Mouse (Mus musculus) midbrain, embryonic 15.5 days (tissue): ENCODE measurements at regions not wholly inside any gene's neighbourhood (a gene's known extent, or its start where the extent isn't known, plus 50 kb on each side); places are given as distances from the start of the nearest gene placed in this dataset.
"Not testable (repeated sequence)": the region's sequence is repeated elsewhere in the genome, so short reads cannot be mapped to it uniquely, and the experiment has no call there.

Experiments used
- ATAC-seq: fragments of 200-750 bp; cut with Nextera tagmentation; replicated peaks from 2 replicates; pipeline ENCODE4 v1.8.0; 2017; ENCODE audit warnings: moderate TSS enrichment
- H3K27ac ChIP-seq: fragments of 300-500 bp; sonication (generic); 2 replicates; pipeline ENCODE4 v1.5.1; 2015; ENCODE audit warnings: mild to moderate bottlenecking, inconsistent platforms
- H3K27me3 ChIP-seq: fragments of 300-500 bp; sonication (generic); replicated peaks from 2 replicates; pipeline ENCODE4 v1.6.1; 2015; ENCODE audit warnings: inconsistent platforms
- H3K36me3 ChIP-seq: fragments of 300-500 bp; sonication (generic); replicated peaks from 2 replicates; pipeline ENCODE4 v1.6.1; 2015; ENCODE audit warnings: inconsistent platforms
- H3K4me1 ChIP-seq: fragments of 300-500 bp; sonication (generic); 2 replicates; pipeline ENCODE4 v1.6.1; 2015; ENCODE audit warnings: inconsistent platforms
- H3K4me2 ChIP-seq: fragments of 300-500 bp; sonication (generic); 2 replicates; pipeline ENCODE4 v1.6.1; 2015; ENCODE audit warnings: inconsistent platforms, mild to moderate bottlenecking, moderate library complexity
- H3K4me3 ChIP-seq: fragments of 300-500 bp; sonication (generic); 2 replicates; pipeline ENCODE4 v1.5.1; 2015; ENCODE audit warnings: mild to moderate bottlenecking, inconsistent platforms
- H3K9ac ChIP-seq: fragments of 300-500 bp; sonication (generic); 2 replicates; pipeline ENCODE4 v1.6.1; 2015; ENCODE audit warnings: mild to moderate bottlenecking, inconsistent platforms
- H3K9me3 ChIP-seq: fragments of 300-500 bp; sonication (generic); 2 replicates; pipeline ENCODE4 v1.6.1; 2016; ENCODE audit warnings: inconsistent platforms
- WGBS: fragments of 180-500 bp; shearing (Covaris S2); methylation state at CpG from one replicate; pipeline ENCODE4 v1.1.7; 2015; ENCODE audit warnings: mixed read lengths; 5-methylcytosine and 5-hydroxymethylcytosine counted together

DNA sequence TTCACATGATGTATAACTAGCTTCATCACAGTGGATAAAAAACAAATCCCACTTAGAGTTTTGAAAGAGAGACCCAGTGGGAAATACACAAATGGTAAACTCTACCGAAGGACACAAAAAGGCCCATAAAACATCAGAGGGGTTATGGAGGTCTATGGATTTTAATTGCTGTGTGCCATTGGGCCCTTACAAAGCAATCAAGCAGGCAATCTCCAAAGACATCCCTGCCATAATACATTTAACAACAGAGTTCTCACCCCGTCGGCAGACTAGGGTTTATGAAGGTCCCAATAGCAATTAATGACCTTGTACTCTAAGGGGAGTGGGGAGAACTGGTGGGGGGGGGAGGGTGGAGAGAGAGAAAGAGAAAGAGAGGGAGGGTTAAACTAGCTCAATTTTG lies 448.0 kb downstream of the Anxa1 start:
- no peak for ATAC-seq
- Histone ChIP-seq H3K9me3 (no peaks in the 10 kb centered on the region), H3K4me1 (no peaks in the 10 kb centered on the region), H3K27me3 (no peaks in the 10 kb centered on the region), H3K4me3 (no peak overlapping the region), H3K27ac (no peak overlapping the region), H3K4me2 (no peak overlapping the region), H3K36me3 (no peaks in the 10 kb centered on the region), H3K9ac (no peak overlapping the region)
- WGBS = 58% methylated on average over 3 of the region's 3 CpGs

DNA sequence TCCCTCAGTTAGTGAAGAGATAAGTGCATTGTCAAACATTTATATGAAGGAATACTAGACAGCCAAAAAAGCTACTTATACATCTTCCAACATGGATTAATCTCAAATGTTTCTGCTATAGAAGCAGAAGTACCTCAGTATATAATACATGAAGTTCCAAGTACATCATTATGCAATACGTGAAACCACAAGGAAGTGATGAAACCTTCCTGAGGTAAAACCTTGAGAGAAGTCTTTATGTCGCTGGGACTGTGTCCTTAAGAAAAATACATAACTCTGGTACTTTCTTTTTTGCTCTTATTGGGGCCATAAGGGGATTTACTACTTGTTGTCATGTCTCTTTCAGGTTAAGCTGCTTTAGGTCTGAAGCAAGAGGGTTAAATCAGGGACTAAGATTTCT lies 469.6 kb downstream of the Anxa1 start:
- ATAC-seq = no peak

DNA sequence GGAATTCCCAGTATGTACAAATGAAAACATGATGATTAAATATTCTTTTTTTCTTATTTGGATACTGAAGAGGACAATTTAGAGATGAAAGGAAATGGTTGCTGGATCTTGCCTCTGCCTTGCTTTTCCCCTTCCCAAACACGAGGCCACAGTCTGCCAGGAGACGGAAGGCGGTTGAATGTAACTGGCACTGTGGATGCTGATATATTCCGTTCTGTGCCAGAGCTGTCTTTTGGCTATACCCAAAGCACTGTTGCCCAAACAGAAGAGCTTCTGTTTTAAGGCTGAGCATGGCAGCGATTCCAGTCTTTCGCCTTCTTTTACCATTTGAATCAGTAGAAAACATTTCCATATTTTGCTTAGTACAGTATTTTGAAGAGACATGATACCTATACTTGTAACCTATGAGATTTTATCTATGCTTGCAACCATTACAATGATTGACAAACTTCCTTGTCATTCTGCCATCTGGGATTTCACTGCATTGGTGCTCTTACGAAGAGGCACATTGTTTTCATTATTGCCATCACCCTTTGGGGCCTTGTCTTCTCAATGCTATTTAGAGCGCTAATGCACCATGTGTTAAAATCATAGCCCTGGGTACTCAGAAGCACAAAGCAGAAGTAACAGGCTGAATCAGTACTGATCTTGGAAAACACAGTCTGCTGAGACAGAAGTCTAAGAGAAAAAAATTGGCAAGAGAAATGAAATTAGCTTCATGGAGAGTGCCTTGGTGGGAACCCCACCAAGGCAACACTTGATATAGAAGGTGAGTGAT lies 504.6 kb downstream of the Anxa1 start:
- no peak overlapping the region for H3K9ac ChIP-seq
- ATAC-seq = no peak
- no peak overlapping the region for H3K4me3 ChIP-seq
- H3K4me2 ChIP-seq = no peak overlapping the region
- H3K27me3 ChIP-seq = no peaks in the 10 kb centered on the region
- H3K9me3 ChIP-seq = no peaks in the 10 kb centered on the region
- H3K27ac ChIP-seq = no peak overlapping the region
- 84% methylated on average over 8 of the region's 8 CpGs for WGBS
- H3K4me1 ChIP-seq = no peaks in the 10 kb centered on the region
- no peaks in the 10 kb centered on the region for H3K36me3 ChIP-seq

More for the DNA sequence above, 469.6 kb downstream of the Anxa1 start:
- 83% methylated on average over 2 of the region's 2 CpGs for WGBS
- H3K4me1 ChIP-seq = no peaks in the 10 kb centered on the region
- no peak overlapping the region for H3K4me3 ChIP-seq
- no peaks in the 10 kb centered on the region for H3K9me3 ChIP-seq
- H3K36me3 ChIP-seq = no peaks in the 10 kb centered on the region
- no peaks in the 10 kb centered on the region for H3K27me3 ChIP-seq
- no peak overlapping the region for H3K27ac ChIP-seq
- H3K4me2 ChIP-seq = no peak overlapping the region
- H3K9ac ChIP-seq = no peak overlapping the region

DNA sequence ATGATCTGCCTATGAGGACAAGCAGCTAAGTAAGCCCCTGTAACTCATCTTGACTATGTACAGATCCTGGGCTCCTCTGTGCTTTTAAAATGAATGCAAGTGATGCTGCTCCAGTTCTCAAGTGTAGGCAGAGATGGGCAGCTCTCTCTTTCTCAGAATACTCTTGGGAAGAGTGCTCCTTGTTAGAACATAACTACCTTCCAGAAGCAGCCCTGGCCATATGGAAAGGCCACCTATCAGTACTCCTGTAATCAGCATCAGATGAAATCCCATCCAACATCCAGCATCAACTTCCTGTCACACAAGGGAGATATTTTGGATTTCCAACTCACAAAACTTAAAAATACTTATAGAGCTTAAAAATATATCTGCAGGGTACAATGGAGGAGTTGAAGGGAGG lies 509.8 kb downstream of the Anxa1 start:
- Histone ChIP-seq H3K27me3 (no peaks in the 10 kb centered on the region), H3K4me3 (no peak overlapping the region), H3K9ac (no peak overlapping the region), H3K9me3 (no peaks in the 10 kb centered on the region), H3K4me1 (no peaks in the 10 kb centered on the region), H3K36me3 (no peaks in the 10 kb centered on the region), H3K4me2 (no peak overlapping the region), H3K27ac (no peak overlapping the region)
- ATAC-seq = no peak

DNA sequence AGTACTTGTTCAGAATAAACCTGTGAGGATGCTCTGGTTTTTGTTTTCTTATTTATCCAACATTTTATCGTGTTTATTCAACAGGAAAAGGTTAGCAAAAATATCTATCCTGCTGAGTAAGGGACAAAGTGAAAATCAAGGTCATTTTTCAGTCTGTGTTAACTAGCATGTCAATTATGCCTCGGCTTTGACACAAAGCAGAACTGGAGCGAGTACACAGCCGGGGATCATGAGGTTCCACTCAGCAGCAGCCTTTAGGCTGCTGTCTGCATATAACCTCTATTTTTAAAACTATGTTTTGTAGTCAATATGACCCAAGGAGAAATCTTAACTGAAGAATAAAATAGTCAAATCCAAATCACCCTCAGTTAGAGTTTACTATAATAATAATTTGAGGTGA lies 542.6 kb downstream of the Anxa1 start:
- Histone ChIP-seq H3K36me3 (no peaks in the 10 kb centered on the region), H3K9ac (no peak overlapping the region), H3K9me3 (no peaks in the 10 kb centered on the region), H3K4me1 (no peaks in the 10 kb centered on the region), H3K4me3 (no peak overlapping the region), H3K27ac (no peak overlapping the region), H3K4me2 (no peak overlapping the region), H3K27me3 (no peaks in the 10 kb centered on the region)
- ATAC-seq = no peak
- 70% methylated on average over 4 of the region's 4 CpGs for WGBS

DNA sequence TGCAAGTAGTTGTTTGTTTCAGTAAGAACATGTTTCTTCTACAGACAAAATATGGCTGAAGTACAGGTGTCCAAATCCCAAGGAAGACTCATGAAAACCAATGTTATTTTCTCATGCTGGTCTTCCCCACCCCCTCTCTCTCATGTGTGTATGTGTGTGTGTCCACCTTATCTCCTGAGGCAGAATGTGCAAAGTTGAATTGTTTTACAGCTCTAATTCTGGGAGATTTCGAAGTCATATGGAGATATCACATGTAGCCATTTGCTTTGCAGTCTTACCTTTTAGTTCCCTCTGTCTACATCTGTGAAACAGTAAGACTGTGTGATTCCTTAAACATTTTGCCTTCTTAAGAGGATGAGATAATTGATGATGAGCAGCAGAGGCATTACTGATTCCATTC lies 582.8 kb downstream of the Anxa1 start:
- Histone ChIP-seq H3K9me3 (no peaks in the 10 kb centered on the region), H3K36me3 (no peaks in the 10 kb centered on the region), H3K4me1 (no peaks in the 10 kb centered on the region), H3K27me3 (no peaks in the 10 kb centered on the region), H3K4me3 (no peak overlapping the region), H3K9ac (no peak overlapping the region), H3K27ac (no peak overlapping the region), H3K4me2 (no peak overlapping the region)
- WGBS = 85% methylated on average over 1 of the region's 1 CpGs
- ATAC-seq = no peak

DNA sequence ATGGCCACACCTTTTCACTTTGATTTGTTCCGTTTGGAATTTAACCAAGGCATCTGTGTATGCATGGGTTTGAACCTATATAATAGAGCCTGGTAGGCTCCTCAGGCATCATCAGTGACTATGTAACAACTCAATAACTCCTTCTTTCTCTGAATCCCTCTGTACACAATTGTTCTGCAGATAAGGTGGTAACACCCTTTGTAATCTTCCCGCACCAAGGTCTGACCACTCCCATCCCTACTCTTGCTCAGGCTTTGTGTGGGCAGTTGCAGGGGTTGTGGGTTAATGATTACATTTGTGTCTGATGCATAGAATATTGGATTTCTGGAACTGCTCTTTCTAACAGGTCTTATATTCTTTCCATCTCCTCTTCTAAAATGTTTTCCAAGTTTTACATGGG lies 596.9 kb downstream of the Anxa1 start:
- no peak for ATAC-seq
- Histone ChIP-seq H3K9me3 (no peaks in the 10 kb centered on the region), H3K4me2 (no peak overlapping the region), H3K4me3 (no peak overlapping the region), H3K36me3 (no peaks in the 10 kb centered on the region), H3K27ac (no peak overlapping the region), H3K4me1 (no peaks in the 10 kb centered on the region), H3K27me3 (no peaks in the 10 kb centered on the region), H3K9ac (no peak overlapping the region)
- WGBS = 60% methylated on average over 2 of the region's 2 CpGs

DNA sequence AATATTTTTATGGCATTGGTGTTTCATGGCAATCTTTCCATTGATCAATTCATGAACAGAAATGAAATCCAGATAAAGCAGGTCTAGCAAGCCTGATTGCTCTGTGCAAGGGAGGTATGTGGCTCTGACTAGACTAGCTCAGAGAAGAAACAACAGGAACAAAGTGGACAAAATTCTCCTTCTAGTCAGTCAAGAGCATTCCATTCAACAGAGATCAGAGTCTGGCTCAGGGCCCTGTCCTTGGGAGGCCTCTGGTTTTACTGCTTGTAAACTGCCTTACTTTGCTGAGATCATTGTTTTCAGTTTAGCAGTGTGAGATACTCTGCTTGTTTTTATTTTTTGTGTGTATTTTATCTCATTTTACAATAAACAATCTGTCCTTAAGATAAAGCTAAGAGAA lies 607.2 kb downstream of the Anxa1 start:
- H3K9ac ChIP-seq = no peak overlapping the region
- no peaks in the 10 kb centered on the region for H3K36me3 ChIP-seq
- no peaks in the 10 kb centered on the region for H3K27me3 ChIP-seq
- no peak overlapping the region for H3K27ac ChIP-seq
- no peak for ATAC-seq
- H3K9me3 ChIP-seq = no peaks in the 10 kb centered on the region
- no peak overlapping the region for H3K4me2 ChIP-seq
- no peak overlapping the region for H3K4me3 ChIP-seq
- H3K4me1 ChIP-seq = no peaks in the 10 kb centered on the region

DNA sequence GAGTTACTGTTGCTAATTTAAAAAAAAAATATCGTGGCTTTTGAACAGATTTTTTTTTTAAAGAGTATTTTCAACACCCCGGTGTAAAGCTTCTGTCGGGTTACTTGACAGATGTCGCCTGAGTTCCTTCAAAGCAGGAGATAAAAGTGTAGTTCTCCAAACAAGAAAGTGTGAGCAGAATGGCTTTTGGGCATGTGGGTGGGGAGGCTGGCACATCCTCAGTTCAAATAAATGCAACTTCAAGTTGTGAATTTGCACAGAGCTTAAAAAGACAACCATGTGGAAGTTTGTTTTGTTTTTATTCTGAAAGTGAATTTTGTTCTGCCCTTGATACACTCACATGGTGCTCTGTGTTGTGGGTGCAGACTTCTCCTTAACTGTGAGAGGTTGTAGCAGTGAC lies 612.9 kb downstream of the Anxa1 start:
- H3K4me1 ChIP-seq = no peaks in the 10 kb centered on the region
- no peaks in the 10 kb centered on the region for H3K9me3 ChIP-seq
- no peak overlapping the region for H3K4me2 ChIP-seq
- H3K27me3 ChIP-seq = no peaks in the 10 kb centered on the region
- no peak overlapping the region for H3K27ac ChIP-seq
- H3K9ac ChIP-seq = no peak overlapping the region
- ATAC-seq = no peak
- WGBS = 82% methylated on average over 4 of the region's 4 CpGs
- H3K4me3 ChIP-seq = no peak overlapping the region
- no peaks in the 10 kb centered on the region for H3K36me3 ChIP-seq

DNA sequence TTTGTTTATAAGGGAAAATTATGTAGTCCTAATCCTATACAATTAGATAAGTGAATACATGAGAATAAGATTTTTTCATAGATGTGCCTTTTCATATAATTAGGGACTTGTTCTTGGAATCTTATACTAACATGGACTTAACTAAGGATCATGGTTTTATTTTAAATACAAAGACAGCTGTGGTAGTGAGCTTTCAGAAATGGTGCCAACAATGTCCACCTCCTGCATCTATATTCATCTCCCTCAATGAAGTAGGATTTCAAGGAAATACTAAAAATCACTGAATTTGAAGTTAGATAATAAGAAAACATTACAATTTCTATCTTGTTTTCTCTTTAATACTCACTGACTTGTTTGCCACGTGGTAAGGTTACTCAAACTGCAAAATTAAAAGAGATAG lies 619.8 kb downstream of the Anxa1 start:
- ATAC-seq = no peak
- Histone ChIP-seq H3K4me1 (no peaks in the 10 kb centered on the region), H3K4me2 (no peak overlapping the region), H3K27me3 (no peaks in the 10 kb centered on the region), H3K9me3 (no peaks in the 10 kb centered on the region), H3K9ac (no peak overlapping the region), H3K4me3 (no peak overlapping the region), H3K36me3 (no peaks in the 10 kb centered on the region), H3K27ac (no peak overlapping the region)
- 56% methylated on average over 1 of the region's 1 CpGs for WGBS

DNA sequence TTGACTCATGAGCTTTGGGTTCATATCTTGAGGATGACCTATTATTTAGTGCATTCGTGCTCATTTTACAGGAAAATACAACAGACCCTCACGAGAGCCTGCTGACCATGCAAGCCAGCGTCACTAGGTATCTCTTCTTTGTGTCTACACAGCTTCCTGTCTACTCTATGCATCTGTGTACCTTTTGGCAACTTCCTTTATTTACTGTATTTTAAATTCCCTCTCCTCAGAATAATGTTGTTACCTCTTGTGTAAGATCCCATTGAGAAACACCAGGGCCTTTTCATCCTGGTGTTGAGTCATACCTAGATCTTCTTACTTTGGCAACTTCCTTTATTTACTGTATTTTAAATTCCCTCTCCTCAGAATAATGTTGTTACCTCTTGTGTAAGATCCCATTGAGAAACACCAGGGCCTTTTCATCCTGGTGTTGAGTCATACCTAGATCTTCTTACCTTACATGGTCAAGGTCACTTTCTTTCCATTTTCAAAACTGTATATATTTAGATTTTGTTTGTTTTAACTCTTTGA lies 639.1 kb upstream of the Rorb start:
- not testable (repeated sequence) for H3K4me2 ChIP-seq, H3K36me3 ChIP-seq, H3K4me1 ChIP-seq, H3K27me3 ChIP-seq, H3K4me3 ChIP-seq, ATAC-seq, H3K9me3 ChIP-seq, H3K9ac ChIP-seq, H3K27ac ChIP-seq
- WGBS = 89% methylated on average over 3 of the region's 3 CpGs

DNA sequence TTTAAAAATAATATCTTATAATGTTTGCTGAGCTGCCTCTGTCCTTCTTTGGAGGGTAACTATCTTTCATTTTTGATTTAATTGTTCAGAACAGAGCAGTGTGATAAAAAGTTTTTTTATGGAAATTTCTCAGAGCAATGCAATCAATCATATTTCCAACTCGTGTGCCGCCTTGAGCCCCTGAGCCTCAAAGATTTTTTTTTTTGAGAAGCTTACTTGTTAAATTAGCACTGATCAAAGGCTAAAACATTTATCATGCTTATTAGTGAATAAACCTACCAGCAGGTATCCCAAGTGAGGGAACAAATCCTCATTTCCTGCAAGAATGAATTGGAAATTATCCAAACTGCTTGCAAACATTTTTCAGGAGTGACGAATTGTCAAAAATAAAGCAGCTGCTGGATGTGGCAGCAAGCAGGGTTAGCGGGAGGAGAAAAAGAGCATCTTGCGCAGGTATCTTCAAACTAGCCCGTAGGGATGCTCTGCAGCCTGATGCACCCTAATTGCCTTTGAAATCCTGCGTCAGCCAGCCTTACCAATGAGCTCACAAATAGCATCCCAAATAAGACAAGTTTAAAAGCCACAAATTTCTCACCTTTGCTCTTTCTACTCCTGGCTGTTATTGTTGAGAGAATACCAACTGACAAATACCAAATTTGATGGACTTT lies 637.0 kb upstream of the Rorb start:
- H3K36me3 ChIP-seq = no peaks in the 10 kb centered on the region
- H3K4me2 ChIP-seq = peak overlapping the region; percentile 8; the same call in 1 of the 2 replicates
- WGBS = 38% methylated on average over 7 of the region's 7 CpGs
- peaks cover 6% of the 10 kb centered on the region; the same call in 1 of the 2 replicates for H3K4me1 ChIP-seq
- H3K27me3 ChIP-seq = no peaks in the 10 kb centered on the region
- ATAC-seq = peak; percentile 80
- no peak overlapping the region for H3K4me3 ChIP-seq
- H3K9me3 ChIP-seq = no peaks in the 10 kb centered on the region
- no peak overlapping the region for H3K9ac ChIP-seq
- peak overlapping the region; percentile 63; the same call in 1 of the 2 replicates for H3K27ac ChIP-seq

DNA sequence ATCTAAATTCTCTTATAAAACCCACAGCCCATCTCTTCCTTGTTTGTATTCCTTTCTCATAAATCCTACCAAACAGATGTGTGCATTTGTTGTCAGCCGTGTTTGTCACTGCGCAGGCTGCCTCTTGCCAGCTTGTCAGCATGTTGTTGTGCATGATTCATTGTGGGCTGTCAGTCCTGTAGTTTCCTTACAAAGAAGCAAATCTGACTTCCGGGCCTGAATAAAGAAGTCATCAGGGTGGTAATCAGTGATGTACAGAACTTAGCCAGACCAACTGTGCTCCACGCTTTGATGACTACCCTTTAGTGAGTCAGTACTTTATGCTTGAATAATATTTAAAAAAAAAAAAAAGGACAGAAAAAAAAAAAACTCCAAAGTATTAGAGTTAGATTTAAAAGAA lies 608.9 kb upstream of the Rorb start:
- peak; percentile 73; the same call in 1 of the 2 replicates for ATAC-seq
- whole genome bisulfite sequencing = 52% methylated on average over 4 of the region's 4 CpGs

More for the DNA sequence above, 608.9 kb upstream of the Rorb start:
- H3K4me1 ChIP-seq = no peaks in the 10 kb centered on the region
- H3K27me3 ChIP-seq = no peaks in the 10 kb centered on the region
- H3K4me3 ChIP-seq = no peak overlapping the region
- no peak overlapping the region for H3K27ac ChIP-seq
- H3K9ac ChIP-seq = no peak overlapping the region
- no peak overlapping the region for H3K4me2 ChIP-seq
- H3K36me3 ChIP-seq = no peaks in the 10 kb centered on the region
- no peaks in the 10 kb centered on the region for H3K9me3 ChIP-seq
